Mouse (Mus musculus) cortical plate, adult 2 months (tissue): Measurements from ENCODE around the gene Ifit2. TPM values are rescaled to one million over a fixed set of nuclear protein-coding genes. Genes with fewer than 3 reads are reported as not detected.

Experiments used
- H3K27ac ChIP-seq: fragments of 200-500 bp; 2 replicates; pipeline ENCODE4 v1.5.1; 2012; ENCODE audit warnings: low read length, control low read depth, inconsistent platforms; ENCODE audit not compliant: insufficient read depth
- H3K4me1 ChIP-seq: fragments of 200-500 bp; 2 replicates; pipeline ENCODE4 v1.6.1; 2011; ENCODE audit warnings: low read length; ENCODE audit not compliant: control insufficient read depth, insufficient read depth
- H3K4me3 ChIP-seq: fragments of 200-500 bp; 2 replicates; pipeline ENCODE4 v1.5.1; 2011; ENCODE audit warnings: mild to moderate bottlenecking, low read length, control low read depth; ENCODE audit not compliant: insufficient read depth
- CTCF ChIP-seq: fragments of 200-500 bp; IDR thresholded peaks from 2 replicates; pipeline ENCODE4 v1.5.1; 2011; ENCODE audit warnings: mild to moderate bottlenecking, control low read depth, low read length; ENCODE audit not compliant: insufficient read depth; ENCODE audit errors: extremely low read depth
- POLR2A ChIP-seq: fragments of 200-500 bp; IDR thresholded peaks from 2 replicates; pipeline ENCODE4 v1.6.1; 2011; ENCODE audit warnings: mild to moderate bottlenecking, low read length, control low read depth; ENCODE audit not compliant: insufficient read depth; ENCODE audit errors: extremely low read depth
- polyA plus RNA-seq: library from polyadenylated mRNA; depleted of rRNA; stranded (reverse); fragments of >200 nt; gene quantifications from 2 replicates; pipeline ENCODE4 v1.2.3, GENCODE M21; 2012; rRNA removed

The Ifit2 gene
- polyA plus RNA-seq: 5.1 and 6.7 TPM in 2 replicates

- Histone ChIP-seq H3K4me3 (peak within 1 kb of the TSS; percentile 59), H3K27ac (no peak within 1 kb of the TSS), H3K4me1 (peaks cover 3% of the 10 kb centered on the region)
- TF ChIP-seq POLR2A (0 out of 2 replicates have a peak, but pooled peaks have one; percentile 31), CTCF (peak; percentile 56)
These were observed at the start of gene Ifit2 for GRCm38 (mm10) chr19:34550534-34551223. Gene Ifit2, plus strand, starts transcription at chr19:34550694.

- H3K4me3 ChIP-seq: no peak overlapping the region
- TF ChIP-seq CTCF: peak; percentile 45
- TF ChIP-seq POLR2A: no peak
- H3K27ac ChIP-seq: no peak overlapping the region
- H3K4me1 ChIP-seq: no peaks in the 10 kb centered on the region
These were observed 49.7 kb upstream of the Ifit2 start for GRCm38 (mm10) chr19:34500763-34501162.

GRCm38 (mm10) chr19:34505161-34505721 is 45.3 kb upstream of the Ifit2 start:
- Histone ChIP-seq H3K4me3 (no peak overlapping the region), H3K27ac (no peak overlapping the region), H3K4me1 (no peaks in the 10 kb centered on the region)
- TF ChIP-seq CTCF (no peak), POLR2A (no peak)

- no peak overlapping the region for H3K27ac ChIP-seq
- H3K4me1 ChIP-seq: no peaks in the 10 kb centered on the region
- no peak overlapping the region for H3K4me3 ChIP-seq
- no peak for TF ChIP-seq POLR2A
- TF ChIP-seq CTCF: no peak
These were observed 39.8 kb upstream of the Ifit2 start for GRCm38 (mm10) chr19:34510717-34511116.

GRCm38 (mm10) chr19:34511528-34511927 is 39.0 kb upstream of the Ifit2 start:
- no peak overlapping the region for H3K27ac ChIP-seq
- TF ChIP-seq POLR2A (no peak), CTCF (no peak)
- no peaks in the 10 kb centered on the region for H3K4me1 ChIP-seq
- no peak overlapping the region for H3K4me3 ChIP-seq

GRCm38 (mm10) chr19:34515681-34516080 is 34.8 kb upstream of the Ifit2 start:
- no peak overlapping the region for H3K27ac ChIP-seq
- H3K4me3 ChIP-seq: no peak overlapping the region
- H3K4me1 ChIP-seq: no peaks in the 10 kb centered on the region
- TF ChIP-seq CTCF: no peak
- no peak for TF ChIP-seq POLR2A

- H3K4me1 ChIP-seq: no peaks in the 10 kb centered on the region
- no peak overlapping the region for H3K27ac ChIP-seq
- H3K4me3 ChIP-seq: no peak overlapping the region
- TF ChIP-seq CTCF: no peak
- TF ChIP-seq POLR2A: no peak
These were observed 34.1 kb upstream of the Ifit2 start for GRCm38 (mm10) chr19:34516346-34516745.

GRCm38 (mm10) chr19:34517197-34517596 is 33.3 kb upstream of the Ifit2 start:
- H3K27ac ChIP-seq: no peak overlapping the region
- H3K4me3 ChIP-seq: no peak overlapping the region
- no peak for TF ChIP-seq CTCF
- TF ChIP-seq POLR2A: no peak
- H3K4me1 ChIP-seq: peaks cover 2% of the 10 kb centered on the region; the same call in 1 of the 2 replicates

- no peak for TF ChIP-seq POLR2A
- no peak for TF ChIP-seq CTCF
These were observed 32.5 kb upstream of the Ifit2 start for GRCm38 (mm10) chr19:34517812-34518594.

More at GRCm38 (mm10) chr19:34517812-34518594, 32.5 kb upstream of the Ifit2 start:
- Histone ChIP-seq H3K4me3 (no peak overlapping the region), H3K27ac (no peak overlapping the region), H3K4me1 (peaks cover 2% of the 10 kb centered on the region; the same call in 1 of the 2 replicates)
